Mouse (Mus musculus) liver, embryonic 13.5 days (tissue): ENCODE data around the gene Tsc1. TPM values are rescaled to one million over a fixed set of nuclear protein-coding genes. Genes with fewer than 3 reads are reported as not detected.
A peak's percentile ranks its signal among the peaks of the same experiment; 100 is the strongest.

Experiments
- ATAC-seq: fragments of 200-750 bp; cut with Nextera tagmentation; 2 replicates; pipeline ENCODE4 v1.8.0; 2017; ENCODE audit warnings: low read depth, mild to moderate bottlenecking, moderate number of reproducible peaks, moderate library complexity
- DNase-seq: peaks from one replicate; pipeline ENCODE4 v3.0.0; 2022
- H3K27ac ChIP-seq: fragments of 300-500 bp; sonication (generic); 2 replicates; pipeline ENCODE4 v1.5.1; 2015; ENCODE audit warnings: moderate library complexity, mild to moderate bottlenecking, inconsistent platforms
- H3K27me3 ChIP-seq: fragments of 300-500 bp; sonication (generic); 2 replicates; pipeline ENCODE4 v1.6.1; 2015; ENCODE audit warnings: mild to moderate bottlenecking, inconsistent platforms
- H3K36me3 ChIP-seq: fragments of 300-500 bp; sonication (generic); 2 replicates; pipeline ENCODE4 v1.6.1; 2015; ENCODE audit warnings: mild to moderate bottlenecking, inconsistent platforms
- H3K4me1 ChIP-seq: fragments of 300-500 bp; sonication (generic); replicated peaks from 2 replicates; pipeline ENCODE4 v1.6.1; 2015; ENCODE audit warnings: inconsistent platforms
- H3K4me2 ChIP-seq: fragments of 300-500 bp; sonication (generic); 2 replicates; pipeline ENCODE4 v1.6.1; 2015; ENCODE audit warnings: inconsistent platforms, mild to moderate bottlenecking, moderate library complexity
- H3K4me3 ChIP-seq: fragments of 300-500 bp; sonication (generic); replicated peaks from 2 replicates; pipeline ENCODE4 v1.5.1; 2015; ENCODE audit warnings: mild to moderate bottlenecking, inconsistent platforms
- H3K9ac ChIP-seq: fragments of 300-500 bp; sonication (generic); 2 replicates; pipeline ENCODE4 v1.6.1; 2015; ENCODE audit warnings: mild to moderate bottlenecking, inconsistent platforms
- H3K9me3 ChIP-seq: fragments of 300-500 bp; sonication (generic); replicated peaks from 2 replicates; pipeline ENCODE4 v1.6.1; 2016; ENCODE audit warnings: inconsistent platforms
- WGBS: fragments of 180-500 bp; shearing (Covaris S2); methylation state at CpG from one replicate; pipeline ENCODE4 v1.1.7; 2015; ENCODE audit not compliant: insufficient replicate concordance; 5-methylcytosine and 5-hydroxymethylcytosine counted together
- polyA plus RNA-seq: library from polyadenylated mRNA; unstranded; fragments of >200 nt; fragmentation: Nextera tagmentation; extraction: Ambion mirVana; gene quantifications from 2 replicates; pipeline ENCODE4 v1.2.1, GENCODE M21; 2015

Gene Tsc1
- polyA plus RNA-seq, 1 experiment from 2014 or later: 7.8 TPM

DNA sequence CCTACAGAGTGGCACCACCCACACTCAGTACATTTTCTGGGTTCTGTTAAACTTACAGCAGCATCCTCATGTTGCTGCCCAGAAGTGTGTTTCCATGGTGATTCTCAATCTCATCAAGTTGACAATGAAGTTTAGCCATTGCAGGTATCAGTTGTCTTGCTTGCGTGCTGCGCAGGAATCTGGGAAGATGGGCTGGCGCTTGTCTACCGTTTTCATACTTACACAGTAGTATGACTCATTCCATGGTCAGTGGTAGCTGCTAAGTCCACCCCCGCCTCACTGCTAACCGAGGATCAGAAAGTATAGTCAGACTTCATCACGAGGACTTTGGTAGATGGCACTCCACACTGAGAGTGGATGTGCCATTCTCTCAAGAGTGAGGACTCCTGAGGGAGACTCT, 12.3 kb downstream of the Tsc1 start:
- Histone ChIP-seq H3K9me3 (no peaks in the 10 kb centered on the region), H3K4me1 (0 out of 2 replicates have a peak, but pooled peaks cover 8% of the 10 kb centered on the region), H3K4me2 (no peak overlapping the region), H3K27me3 (no peaks in the 10 kb centered on the region), H3K4me3 (no peak overlapping the region), H3K36me3 (peaks cover 26% of the 10 kb centered on the region), H3K27ac (no peak overlapping the region), H3K9ac (no peak overlapping the region)
- no peak for ATAC-seq
- DNase-seq: no peak
- 84% methylated on average over 7 of the region's 7 CpGs for WGBS

DNA sequence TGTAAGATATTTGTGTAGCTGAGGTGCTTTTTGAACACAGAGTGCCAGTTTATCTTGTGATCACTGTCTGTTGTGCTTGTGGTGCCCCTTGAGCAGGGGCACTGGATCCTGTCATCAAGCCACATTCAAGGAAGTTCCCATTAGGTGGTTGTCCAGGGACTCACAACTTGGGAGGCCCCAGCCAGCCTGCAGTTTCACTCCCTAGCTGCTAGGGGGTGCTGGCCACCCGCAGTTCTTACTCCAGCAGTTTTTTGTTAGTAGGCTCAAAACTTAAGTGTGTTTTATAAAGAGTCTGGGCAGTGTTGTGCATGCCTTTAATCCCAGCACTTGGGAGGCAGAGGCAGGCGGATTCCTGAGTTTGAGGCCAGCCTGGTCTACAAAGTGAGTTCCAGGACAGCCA, 13.3 kb downstream of the Tsc1 start:
- Histone ChIP-seq H3K4me3 (no peak overlapping the region), H3K4me1 (peaks cover 10% of the 10 kb centered on the region; the same call in 1 of the 2 replicates), H3K36me3 (peaks cover 36% of the 10 kb centered on the region), H3K9ac (no peak overlapping the region), H3K27ac (no peak overlapping the region), H3K4me2 (no peak overlapping the region), H3K9me3 (no peaks in the 10 kb centered on the region), H3K27me3 (no peaks in the 10 kb centered on the region)
- DNase-seq (peak; percentile 35), ATAC-seq (no peak)
- 50% methylated on average over 2 of the region's 2 CpGs for WGBS

DNA sequence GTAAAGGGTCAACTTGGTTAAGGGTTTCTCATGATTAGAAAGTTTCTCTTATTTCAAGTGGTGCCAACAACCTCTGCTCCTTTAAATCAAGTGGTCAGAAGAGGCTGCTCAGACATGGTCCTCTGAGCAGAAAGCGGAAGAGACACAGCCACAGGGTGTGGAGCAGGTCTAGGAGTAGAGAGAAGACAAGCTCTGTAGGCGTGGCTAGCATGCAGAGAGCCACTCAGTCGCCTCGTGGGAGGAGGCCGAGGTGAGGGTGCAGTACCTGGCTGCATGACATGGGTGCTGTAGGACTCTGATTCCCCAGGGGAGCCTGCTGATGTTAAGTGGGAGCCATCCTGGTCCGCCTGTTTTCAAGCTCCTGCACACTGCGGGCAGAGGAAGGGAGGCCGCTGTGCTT, 15.2 kb downstream of the Tsc1 start:
- H3K36me3 ChIP-seq: peaks cover 55% of the 10 kb centered on the region
- H3K27ac ChIP-seq: no peak overlapping the region
- 67% methylated on average over 8 of the region's 8 CpGs for WGBS
- no peak for DNase-seq
- no peak for ATAC-seq
- H3K4me2 ChIP-seq: no peak overlapping the region
- H3K4me3 ChIP-seq: no peak overlapping the region
- no peak overlapping the region for H3K9ac ChIP-seq
- H3K27me3 ChIP-seq: no peaks in the 10 kb centered on the region
- H3K9me3 ChIP-seq: no peaks in the 10 kb centered on the region
- H3K4me1 ChIP-seq: peaks cover 10% of the 10 kb centered on the region; the same call in 1 of the 2 replicates

DNA sequence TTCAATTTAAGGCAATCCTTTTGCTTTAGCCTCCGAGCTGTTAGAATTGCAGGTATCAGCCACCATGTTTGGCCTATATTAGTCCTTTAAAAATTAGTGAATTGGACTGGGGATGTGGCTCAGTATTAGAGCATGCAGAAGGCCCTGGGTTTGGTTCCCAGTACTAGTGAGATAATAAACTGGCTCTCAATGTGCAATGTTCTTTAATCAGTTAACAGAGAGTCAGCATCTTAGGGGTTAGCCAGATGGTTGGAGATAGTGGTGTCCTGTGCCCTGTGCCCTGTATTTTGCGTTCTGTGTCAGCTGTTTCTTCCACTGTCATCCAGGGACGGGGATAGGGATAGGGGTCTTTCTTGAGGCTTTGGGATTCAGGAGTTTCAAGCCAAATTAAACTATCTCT, 21.9 kb downstream of the Tsc1 start:
- Histone ChIP-seq H3K27me3 (no peaks in the 10 kb centered on the region), H3K36me3 (peaks cover 90% of the 10 kb centered on the region), H3K4me1 (peaks cover 20% of the 10 kb centered on the region), H3K4me2 (no peak overlapping the region), H3K9ac (no peak overlapping the region), H3K27ac (no peak overlapping the region), H3K4me3 (no peak overlapping the region), H3K9me3 (no peaks in the 10 kb centered on the region)
- no peak for DNase-seq
- 59% methylated on average over 3 of the region's 3 CpGs for WGBS
- peak; percentile 81 for ATAC-seq

DNA sequence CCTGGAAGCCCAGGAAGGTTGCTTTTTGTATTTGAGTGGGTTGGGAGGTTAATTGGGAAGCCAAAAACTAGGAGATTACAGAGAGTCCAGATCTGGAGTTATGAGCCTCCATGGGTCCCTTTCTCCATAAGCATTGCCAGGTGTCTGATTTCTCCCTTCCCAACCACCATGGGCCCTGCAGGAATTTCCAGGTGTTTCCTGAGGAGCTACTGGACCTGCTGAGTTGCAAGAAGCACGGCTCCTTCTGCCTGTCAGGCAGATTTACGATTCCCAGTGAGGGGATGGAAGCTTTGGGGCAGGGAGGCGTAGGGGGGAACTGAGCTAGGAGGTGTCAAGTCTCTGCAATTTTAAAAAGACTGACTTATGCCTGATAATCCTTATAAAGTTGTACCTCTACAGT, 24.8 kb downstream of the Tsc1 start:
- H3K4me2 ChIP-seq: no peak overlapping the region
- no peaks in the 10 kb centered on the region for H3K9me3 ChIP-seq
- H3K4me3 ChIP-seq: no peak overlapping the region
- peaks cover 75% of the 10 kb centered on the region for H3K36me3 ChIP-seq
- DNase-seq (no peak), ATAC-seq (no peak)
- no peaks in the 10 kb centered on the region for H3K27me3 ChIP-seq
- peaks cover 14% of the 10 kb centered on the region for H3K4me1 ChIP-seq
- 85% methylated on average over 3 of the region's 3 CpGs for WGBS
- H3K27ac ChIP-seq: no peak overlapping the region
- H3K9ac ChIP-seq: no peak overlapping the region

DNA sequence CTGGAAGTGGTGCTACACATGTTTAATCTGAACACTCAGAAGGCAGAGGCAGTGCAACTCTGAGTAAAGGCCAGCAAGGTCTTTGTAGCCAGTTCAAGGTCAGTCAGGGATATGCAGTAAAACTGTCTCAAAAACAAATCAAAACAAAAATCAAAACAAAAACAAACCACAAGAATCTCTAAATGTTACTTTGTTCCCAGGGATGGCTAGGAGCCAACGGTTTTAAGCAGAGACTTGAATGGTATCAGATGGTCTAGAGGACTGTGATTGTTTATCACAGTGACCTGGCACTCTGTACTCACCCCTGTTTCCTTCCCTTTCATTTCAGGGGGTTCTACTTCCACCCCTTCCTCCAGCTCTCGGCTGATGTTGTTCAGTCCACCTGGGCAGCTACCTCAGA, 30.4 kb downstream of the Tsc1 start:
- WGBS: 60% methylated on average over 2 of the region's 2 CpGs

DNA sequence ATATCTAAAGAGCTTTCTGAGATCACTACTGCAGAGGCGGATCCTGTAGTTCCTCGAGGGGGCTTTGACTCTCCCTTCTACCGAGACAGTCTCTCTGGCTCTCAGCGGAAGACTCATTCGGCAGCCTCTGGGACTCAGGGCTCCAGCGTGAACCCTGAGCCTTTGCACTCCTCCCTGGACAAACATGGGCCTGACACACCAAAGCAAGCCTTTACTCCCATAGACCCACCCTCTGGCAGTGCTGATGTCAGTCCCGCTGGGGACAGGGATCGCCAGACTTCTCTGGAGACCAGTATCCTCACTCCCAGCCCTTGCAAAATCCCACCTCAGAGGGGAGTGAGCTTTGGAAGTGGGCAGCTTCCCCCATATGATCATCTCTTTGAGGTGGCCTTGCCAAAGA, 35.0 kb downstream of the Tsc1 start:
- H3K4me1 ChIP-seq: no peaks in the 10 kb centered on the region
- no peak overlapping the region for H3K4me3 ChIP-seq
- ATAC-seq (peak; percentile 70), DNase-seq (no peak)
- H3K9ac ChIP-seq: no peak overlapping the region
- H3K9me3 ChIP-seq: no peaks in the 10 kb centered on the region
- no peak overlapping the region; the same call in 1 of the 2 replicates for H3K27ac ChIP-seq
- H3K27me3 ChIP-seq: no peaks in the 10 kb centered on the region
- H3K4me2 ChIP-seq: no peak overlapping the region
- WGBS: 73% methylated on average over 8 of the region's 8 CpGs
- H3K36me3 ChIP-seq: peaks cover 96% of the 10 kb centered on the region

More for the DNA sequence above, 30.4 kb downstream of the Tsc1 start:
- H3K27me3 ChIP-seq: no peaks in the 10 kb centered on the region
- ATAC-seq (no peak), DNase-seq (no peak)
- H3K9me3 ChIP-seq: no peaks in the 10 kb centered on the region
- H3K9ac ChIP-seq: no peak overlapping the region
- no peaks in the 10 kb centered on the region for H3K4me1 ChIP-seq
- H3K27ac ChIP-seq: no peak overlapping the region
- H3K36me3 ChIP-seq: peaks cover 81% of the 10 kb centered on the region
- no peak overlapping the region for H3K4me3 ChIP-seq
- no peak overlapping the region for H3K4me2 ChIP-seq

DNA sequence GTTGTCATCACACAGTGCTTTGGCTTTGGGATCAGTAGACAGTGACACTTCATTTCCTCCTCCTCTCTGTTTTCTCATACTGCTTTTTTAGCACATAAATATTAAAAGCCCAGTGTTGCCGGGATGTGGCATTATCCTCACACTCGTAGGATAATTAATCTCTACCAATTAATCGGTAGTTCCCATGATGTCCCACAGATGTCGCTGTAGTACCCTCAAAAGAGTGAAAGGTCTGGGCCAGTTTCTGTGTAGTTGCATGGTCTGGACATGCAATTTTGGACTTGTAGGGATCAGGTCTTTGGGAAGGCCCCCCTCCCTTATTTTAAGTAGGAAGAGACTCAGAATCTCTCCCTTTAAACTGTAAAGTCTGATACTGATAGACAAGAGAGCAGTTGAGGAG, 39.7 kb downstream of the Tsc1 start:
- Histone ChIP-seq H3K4me3 (no peak overlapping the region), H3K4me1 (no peaks in the 10 kb centered on the region), H3K9ac (no peak overlapping the region), H3K9me3 (no peaks in the 10 kb centered on the region), H3K27ac (no peak overlapping the region), H3K27me3 (no peaks in the 10 kb centered on the region), H3K36me3 (peaks cover 92% of the 10 kb centered on the region), H3K4me2 (no peak overlapping the region)
- WGBS: 50% methylated on average over 4 of the region's 4 CpGs
- DNase-seq (no peak), ATAC-seq (no peak)

DNA sequence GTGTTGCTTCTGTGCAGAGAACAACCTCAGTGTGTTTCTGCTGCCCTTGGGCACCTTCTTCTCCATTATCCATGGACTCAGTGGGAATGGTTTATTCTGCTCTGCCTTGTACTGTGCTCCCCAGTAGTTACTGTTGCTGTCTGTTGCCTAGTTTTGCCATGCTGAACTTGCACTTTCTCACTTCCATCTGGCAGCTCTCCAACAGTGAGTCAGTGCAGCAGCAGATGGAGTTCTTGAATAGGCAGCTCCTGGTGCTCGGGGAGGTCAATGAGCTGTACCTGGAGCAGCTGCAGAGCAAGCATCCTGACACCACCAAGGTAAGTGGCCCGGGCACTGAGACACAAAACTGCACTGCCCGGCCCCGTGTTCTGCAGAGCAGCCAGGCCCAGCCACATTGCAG, 40.7 kb downstream of the Tsc1 start:
- peaks cover 92% of the 10 kb centered on the region for H3K36me3 ChIP-seq
- ATAC-seq (no peak), DNase-seq (no peak)
- H3K4me3 ChIP-seq: no peak overlapping the region
- H3K9ac ChIP-seq: no peak overlapping the region
- H3K27me3 ChIP-seq: no peaks in the 10 kb centered on the region
- H3K4me2 ChIP-seq: no peak overlapping the region
- H3K9me3 ChIP-seq: no peaks in the 10 kb centered on the region
- H3K27ac ChIP-seq: no peak overlapping the region
- 89% methylated on average over 4 of the region's 4 CpGs for WGBS
- no peaks in the 10 kb centered on the region for H3K4me1 ChIP-seq

DNA sequence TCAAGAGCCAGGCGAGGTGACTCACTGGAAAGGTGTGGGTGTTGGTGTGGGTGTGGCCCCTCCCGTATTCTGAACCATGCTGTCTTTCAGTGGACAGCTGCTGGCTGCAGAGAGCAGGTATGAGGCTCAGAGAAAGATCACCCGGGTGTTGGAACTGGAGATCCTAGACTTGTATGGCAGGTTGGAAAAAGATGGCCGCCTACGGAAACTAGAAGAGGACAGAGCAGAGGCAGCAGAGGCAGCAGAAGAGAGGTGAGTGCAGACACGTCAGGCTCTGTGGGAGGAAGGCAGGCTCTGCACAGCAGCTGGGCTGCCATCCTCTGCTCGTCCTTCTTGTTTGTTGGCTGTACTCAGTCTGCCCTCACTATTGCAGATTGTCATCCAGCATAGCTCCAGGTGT, 44.9 kb downstream of the Tsc1 start:
- Histone ChIP-seq H3K4me1 (no peaks in the 10 kb centered on the region), H3K36me3 (peaks cover 72% of the 10 kb centered on the region), H3K9ac (no peak overlapping the region), H3K27me3 (no peaks in the 10 kb centered on the region), H3K27ac (no peak overlapping the region), H3K4me2 (no peak overlapping the region), H3K4me3 (no peak overlapping the region), H3K9me3 (no peaks in the 10 kb centered on the region)
- WGBS: 79% methylated on average over 7 of the region's 7 CpGs
- ATAC-seq (no peak), DNase-seq (no peak)

DNA sequence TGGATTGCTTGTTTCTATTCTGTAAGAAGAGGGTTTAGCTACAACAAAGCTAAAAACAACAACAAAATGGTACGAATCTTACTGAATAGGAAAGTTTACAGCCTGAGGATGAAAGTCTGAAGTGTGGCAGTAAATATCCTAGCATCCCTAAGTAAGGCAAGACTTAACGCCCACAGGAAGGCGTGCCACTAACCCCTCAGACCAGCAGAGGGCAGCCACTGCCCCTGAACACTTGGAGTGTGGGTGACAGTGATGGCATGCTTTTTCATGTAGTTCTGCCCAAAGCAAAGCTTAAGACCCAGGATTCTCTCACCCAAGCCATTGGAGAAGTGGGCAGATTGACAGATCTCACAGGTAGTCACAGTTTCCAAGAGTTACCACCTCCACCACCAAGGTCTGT, 47.4 kb downstream of the Tsc1 start:
- H3K4me3 ChIP-seq: no peak overlapping the region
- no peaks in the 10 kb centered on the region for H3K4me1 ChIP-seq
- peaks cover 47% of the 10 kb centered on the region for H3K36me3 ChIP-seq
- H3K9ac ChIP-seq: no peak overlapping the region
- H3K9me3 ChIP-seq: no peaks in the 10 kb centered on the region
- no peak for DNase-seq
- 44% methylated on average over 3 of the region's 3 CpGs for WGBS
- no peaks in the 10 kb centered on the region for H3K27me3 ChIP-seq
- H3K4me2 ChIP-seq: no peak overlapping the region
- ATAC-seq: no peak
- H3K27ac ChIP-seq: no peak overlapping the region

DNA sequence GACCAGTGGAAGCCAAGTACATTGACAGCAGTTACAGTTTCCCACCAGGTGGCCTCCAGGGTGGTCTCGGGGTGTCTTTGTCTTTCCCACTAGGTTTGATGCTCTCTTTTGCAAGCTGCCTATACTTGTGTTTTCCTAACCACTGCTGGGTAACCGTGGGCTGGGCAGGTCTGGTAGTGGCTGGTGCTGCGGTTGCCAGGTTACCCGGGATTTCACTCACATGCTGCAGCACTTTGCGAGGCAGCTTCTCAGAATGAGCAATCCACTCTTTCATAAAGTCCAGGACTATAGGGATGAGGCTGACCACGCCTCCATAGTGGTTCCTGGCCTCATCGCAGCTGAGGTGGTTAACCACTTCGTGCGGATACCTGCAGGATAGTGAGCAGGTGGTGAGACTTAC, 51.7 kb downstream of the Tsc1 start:
- no peak overlapping the region for H3K4me2 ChIP-seq
- WGBS: 72% methylated on average over 9 of the region's 9 CpGs
- ATAC-seq (no peak), DNase-seq (no peak)
- H3K4me3 ChIP-seq: no peak overlapping the region
- H3K27ac ChIP-seq: no peak overlapping the region
- H3K9me3 ChIP-seq: no peaks in the 10 kb centered on the region
- peaks cover 11% of the 10 kb centered on the region for H3K36me3 ChIP-seq
- H3K9ac ChIP-seq: no peak overlapping the region
- peaks cover 2% of the 10 kb centered on the region; the same call in 1 of the 2 replicates for H3K27me3 ChIP-seq
- H3K4me1 ChIP-seq: no peaks in the 10 kb centered on the region
